Mouse (Mus musculus) ES-Bruce4 (cell line): ENCODE results near the gene Bmper. TPM values are rescaled to one million over a fixed set of nuclear protein-coding genes. Genes with fewer than 3 reads are reported as not detected.

Experiments
- H3K27ac ChIP-seq: 2 replicates; pipeline ENCODE4 v1.5.1; 2012; ENCODE audit warnings: low read length, inconsistent platforms; ENCODE audit not compliant: insufficient read depth
- H3K27me3 ChIP-seq: 2 replicates; pipeline ENCODE4 v1.6.1; 2012; ENCODE audit warnings: mild to moderate bottlenecking, low read length, inconsistent platforms; ENCODE audit not compliant: control insufficient read depth, poor library complexity, insufficient read depth, severe bottlenecking
- H3K36me3 ChIP-seq: 2 replicates; pipeline ENCODE4 v1.6.1; 2012; ENCODE audit warnings: inconsistent platforms, mild to moderate bottlenecking, low read length, moderate library complexity; ENCODE audit not compliant: control insufficient read depth, poor library complexity, insufficient read depth, severe bottlenecking
- H3K4me1 ChIP-seq: one replicate; pipeline ENCODE4 v1.8.1; 2011; ENCODE audit warnings: low read length; ENCODE audit not compliant: control insufficient read depth, insufficient read depth
- H3K4me3 ChIP-seq: 2 replicates; pipeline ENCODE4 v1.5.1; 2011; ENCODE audit warnings: low read depth, mild to moderate bottlenecking, low read length
- H3K9ac ChIP-seq: 2 replicates; pipeline ENCODE4 v1.6.1; 2012; ENCODE audit warnings: low read depth, mild to moderate bottlenecking, inconsistent platforms; ENCODE audit not compliant: poor library complexity, severe bottlenecking
- H3K9me3 ChIP-seq: replicated peaks from 2 replicates; pipeline ENCODE4 v1.6.1; 2012; ENCODE audit warnings: mild to moderate bottlenecking, low read length, inconsistent platforms; ENCODE audit not compliant: control insufficient read depth, poor library complexity, insufficient read depth, severe bottlenecking
- CTCF ChIP-seq: IDR thresholded peaks from one replicate; pipeline ENCODE4 v1.8.1; 2011; ENCODE audit warnings: low read depth, low read length
- EP300 ChIP-seq: IDR thresholded peaks from 2 replicates; pipeline ENCODE4 v1.6.1; 2011; ENCODE audit warnings: low read depth, low read length; ENCODE audit not compliant: insufficient read depth
- POLR2A ChIP-seq: IDR thresholded peaks from one replicate; pipeline ENCODE4 v1.8.1; 2011; ENCODE audit warnings: low read length; ENCODE audit not compliant: insufficient read depth
- polyA plus RNA-seq: library from polyadenylated mRNA; stranded (reverse); fragments of >200 nt; gene quantifications from 2 replicates; pipeline ENCODE4 v1.2.4, GENCODE M21; 2011; ENCODE audit warnings: low read depth; ENCODE audit not compliant: missing spikeins, insufficient read depth, insufficient read length

Bmper gene
- polyA plus RNA-seq, 1 experiment = not detected

DNA sequence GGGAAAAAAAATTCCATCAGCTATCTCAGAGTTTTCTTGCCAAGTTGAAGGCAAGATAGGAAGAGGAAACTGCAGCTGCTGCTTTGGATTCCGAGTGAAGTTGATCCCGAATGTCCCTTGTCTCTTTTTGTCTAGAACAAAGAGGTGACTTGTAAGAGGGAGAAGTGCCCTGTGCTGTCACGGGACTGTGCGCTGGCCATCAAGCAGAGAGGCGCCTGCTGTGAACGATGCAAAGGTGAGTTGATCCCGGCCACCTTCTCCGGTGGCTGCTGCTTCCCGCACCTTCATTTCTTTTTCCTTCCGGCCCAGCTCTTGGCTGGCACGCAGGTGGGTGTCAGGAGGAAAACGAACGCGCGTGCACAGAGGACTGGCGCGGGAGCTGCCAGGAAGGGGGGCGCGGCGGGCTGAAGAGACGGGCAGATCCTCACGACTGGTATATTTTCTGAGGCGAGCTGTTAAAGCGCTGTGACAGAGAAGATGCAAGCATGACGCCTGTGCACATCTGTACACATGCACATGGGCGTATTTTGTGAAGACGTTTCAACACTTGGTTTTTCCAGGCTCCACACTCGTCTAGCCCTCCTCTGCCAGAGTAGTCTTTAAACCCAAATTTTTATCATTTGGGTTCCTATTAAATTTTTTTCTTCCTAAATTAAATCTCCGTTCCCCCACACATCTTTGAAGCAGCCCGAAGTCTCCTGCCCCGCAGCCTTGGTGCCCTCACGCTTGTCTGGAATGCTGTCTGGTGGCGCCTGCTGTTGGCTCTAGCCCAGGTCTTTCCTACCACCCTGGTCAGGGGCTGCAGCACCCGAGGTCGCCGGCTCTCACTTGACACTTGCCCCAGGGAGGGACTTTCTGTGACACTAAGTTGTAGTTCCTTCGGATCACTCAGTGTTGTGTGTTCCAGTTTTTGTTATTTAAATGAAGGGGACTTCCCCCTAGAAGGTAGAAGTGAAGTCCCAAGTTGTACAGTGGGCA, 31.6 kb downstream of the Bmper start:
- no peaks in the 10 kb centered on the region for H3K9me3 ChIP-seq
- H3K36me3 ChIP-seq = no peaks in the 10 kb centered on the region
- no peaks in the 10 kb centered on the region for H3K4me1 ChIP-seq
- H3K4me3 ChIP-seq = no peak overlapping the region
- H3K27me3 ChIP-seq = no peaks in the 10 kb centered on the region
- H3K27ac ChIP-seq = no peak overlapping the region
- TF ChIP-seq EP300 (no peak), POLR2A (no peak), CTCF (no peak)
- no peak overlapping the region for H3K9ac ChIP-seq

DNA sequence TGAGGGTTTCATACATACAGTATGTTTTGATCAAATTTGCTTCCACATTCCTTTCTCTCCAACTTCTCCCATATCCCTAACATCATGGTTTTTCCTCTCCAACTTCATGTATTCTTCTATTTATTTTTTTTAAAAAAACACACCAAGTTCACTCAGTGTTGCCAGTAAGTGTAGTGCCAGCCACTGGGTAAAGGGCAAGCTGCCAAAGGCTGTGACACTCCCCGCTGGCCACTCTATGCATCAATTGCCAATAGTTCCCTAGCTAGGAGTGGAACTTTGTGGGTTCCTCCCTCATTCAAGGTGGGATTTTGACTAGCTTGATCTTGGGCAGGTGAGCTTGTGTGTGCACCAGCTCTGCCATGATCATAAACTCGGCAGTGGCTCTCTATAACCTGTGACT, 33.0 kb downstream of the Bmper start:
- no peak overlapping the region for H3K4me3 ChIP-seq
- no peak overlapping the region for H3K9ac ChIP-seq
- no peaks in the 10 kb centered on the region for H3K9me3 ChIP-seq
- TF ChIP-seq POLR2A (no peak), CTCF (no peak), EP300 (no peak)
- no peaks in the 10 kb centered on the region for H3K27me3 ChIP-seq
- H3K36me3 ChIP-seq = no peaks in the 10 kb centered on the region
- H3K27ac ChIP-seq = no peak overlapping the region
- no peaks in the 10 kb centered on the region for H3K4me1 ChIP-seq

- H3K27me3 ChIP-seq = no peaks in the 10 kb centered on the region
- TF ChIP-seq CTCF (no peak), EP300 (no peak), POLR2A (no peak)
- H3K9me3 ChIP-seq = no peaks in the 10 kb centered on the region
These were observed 33.7 kb downstream of the Bmper start for GRCm38 (mm10) chr9:23256576-23256975.

GRCm38 (mm10) chr9:23261834-23262233, 39.0 kb downstream of the Bmper start:
- H3K9ac ChIP-seq = no peak overlapping the region

More at GRCm38 (mm10) chr9:23256576-23256975, 33.7 kb downstream of the Bmper start:
- Histone ChIP-seq H3K27ac (no peak overlapping the region), H3K4me1 (no peaks in the 10 kb centered on the region), H3K36me3 (no peaks in the 10 kb centered on the region), H3K4me3 (no peak overlapping the region), H3K9ac (no peak overlapping the region)

DNA sequence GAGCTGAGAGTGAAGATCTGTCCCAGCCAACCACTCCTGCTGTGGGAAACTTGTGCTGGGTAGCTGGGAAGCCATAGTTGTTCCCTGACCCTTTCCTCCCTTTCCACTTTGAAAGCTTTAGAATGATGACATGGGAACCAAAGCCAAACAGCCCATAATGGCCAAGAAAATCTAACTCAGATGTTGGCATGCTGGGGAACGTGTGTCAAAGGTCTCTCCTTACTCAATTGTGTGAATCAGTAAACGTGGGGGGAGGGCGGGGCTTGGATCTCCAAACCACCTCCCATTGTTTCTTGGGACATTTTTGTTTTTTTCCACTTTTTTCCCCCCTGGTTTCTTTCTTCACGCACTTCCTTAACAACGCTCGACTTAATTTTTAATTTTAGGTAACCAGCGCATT, 40.0 kb downstream of the Bmper start:
- H3K9ac ChIP-seq = no peak overlapping the region
- H3K27ac ChIP-seq = no peak overlapping the region

More at GRCm38 (mm10) chr9:23261834-23262233, 39.0 kb downstream of the Bmper start:
- no peaks in the 10 kb centered on the region for H3K36me3 ChIP-seq
- no peaks in the 10 kb centered on the region for H3K27me3 ChIP-seq
- no peak overlapping the region for H3K27ac ChIP-seq
- no peaks in the 10 kb centered on the region for H3K9me3 ChIP-seq
- no peak for TF ChIP-seq POLR2A
- no peak for TF ChIP-seq CTCF
- TF ChIP-seq EP300 = no peak
- H3K4me1 ChIP-seq = no peaks in the 10 kb centered on the region
- no peak overlapping the region for H3K4me3 ChIP-seq

DNA sequence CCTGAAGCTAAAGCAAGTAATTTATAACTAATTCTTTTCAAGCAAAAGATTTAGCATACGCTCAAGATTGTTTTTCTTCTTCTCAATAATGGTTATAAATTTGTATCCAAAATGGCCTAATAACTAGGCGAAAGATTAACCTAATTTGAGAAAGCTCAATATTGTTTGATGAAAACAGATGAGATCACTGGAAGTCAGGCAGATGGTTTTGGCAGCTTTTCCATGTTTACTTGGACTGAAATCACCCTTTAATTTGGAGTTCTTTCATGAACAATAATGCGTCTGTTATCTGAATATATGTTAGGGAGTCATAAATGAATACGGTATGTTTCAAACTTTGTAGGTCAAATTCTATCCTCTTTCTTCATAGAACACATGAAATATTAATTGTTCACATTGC, 41.6 kb downstream of the Bmper start:
- no peaks in the 10 kb centered on the region for H3K27me3 ChIP-seq
- H3K9ac ChIP-seq = no peak overlapping the region
- no peak overlapping the region for H3K4me3 ChIP-seq
- no peak overlapping the region for H3K27ac ChIP-seq
- no peaks in the 10 kb centered on the region for H3K4me1 ChIP-seq
- H3K36me3 ChIP-seq = no peaks in the 10 kb centered on the region
- no peaks in the 10 kb centered on the region for H3K9me3 ChIP-seq
- no peak for TF ChIP-seq POLR2A
- TF ChIP-seq EP300 = no peak
- TF ChIP-seq CTCF = no peak

More for the DNA sequence above, 40.0 kb downstream of the Bmper start:
- Histone ChIP-seq H3K9me3 (no peaks in the 10 kb centered on the region), H3K27me3 (no peaks in the 10 kb centered on the region), H3K4me3 (no peak overlapping the region), H3K4me1 (no peaks in the 10 kb centered on the region), H3K36me3 (no peaks in the 10 kb centered on the region)
- TF ChIP-seq POLR2A (no peak), CTCF (no peak), EP300 (no peak)
